Mouse (Mus musculus) G1E (cell line): Measurements from ENCODE around the gene Gm38655. TPM values are rescaled to one million over a fixed set of nuclear protein-coding genes. Genes with fewer than 3 reads are reported as not detected.
A peak's percentile ranks its signal among the peaks of the same experiment; 100 is the strongest.

ENCODE experiments used
- ATAC-seq: 2 replicates; pipeline ENCODE4 v1.8.0; 2016; ENCODE audit warnings: mild to moderate bottlenecking; ENCODE audit not compliant: insufficient number of reproducible peaks, poor library complexity, low FRiP score, severe bottlenecking; ENCODE audit errors: extremely low read depth
- DNase-seq: peaks from one replicate; pipeline ENCODE4 v3.0.0; 2012; ENCODE audit warnings: low spot score
- H3K27me3 ChIP-seq: 2 replicates; pipeline ENCODE4 v1.6.1; 2012; ENCODE audit warnings: mild to moderate bottlenecking, low read length, inconsistent platforms; ENCODE audit not compliant: insufficient read depth
- H3K36me3 ChIP-seq: replicated peaks from 2 replicates; pipeline ENCODE3; 2012; ENCODE audit warnings: mild to moderate bottlenecking, inconsistent platforms
- H3K4me1 ChIP-seq: 2 replicates; pipeline ENCODE4 v1.6.1; 2012; ENCODE audit warnings: low read depth, low read length, inconsistent platforms, mixed read lengths; ENCODE audit not compliant: insufficient read depth
- H3K4me3 ChIP-seq: 2 replicates; pipeline ENCODE4 v1.5.1; 2012; ENCODE audit warnings: low read depth, mild to moderate bottlenecking, inconsistent platforms, low read length, moderate library complexity, mixed read lengths
- H3K9me3 ChIP-seq: replicated peaks from 2 replicates; pipeline ENCODE4 v1.6.1; 2012; ENCODE audit warnings: inconsistent platforms
- CTCF ChIP-seq: IDR thresholded peaks from 2 replicates; pipeline ENCODE4 v1.5.1; 2012; ENCODE audit warnings: low read depth, low read length, inconsistent platforms, mixed read lengths
- GATA1 ChIP-seq: IDR thresholded peaks from 2 replicates; pipeline ENCODE4 v1.6.1; 2012; ENCODE audit warnings: borderline replicate concordance, low read length, inconsistent platforms, mixed read lengths
- GATA2 ChIP-seq: IDR thresholded peaks from 2 replicates; pipeline ENCODE4 v1.6.1; 2012; ENCODE audit warnings: low read depth, low read length, inconsistent platforms, borderline replicate concordance
- POLR2AphosphoS5 ChIP-seq: IDR thresholded peaks from 2 replicates; pipeline ENCODE4 v1.6.1; 2012; ENCODE audit warnings: low read depth, low read length, inconsistent platforms; ENCODE audit not compliant: insufficient replicate concordance
- TAL1 ChIP-seq: conservative IDR thresholded peaks from 2 replicates; pipeline ENCODE4 v1.6.1; 2012; ENCODE audit warnings: low read depth, low read length, inconsistent platforms, mixed read lengths
- polyA plus RNA-seq: library from polyadenylated mRNA; stranded (reverse); fragments of >175 nt; gene quantifications from 2 replicates; pipeline ENCODE4 v1.2.3, GENCODE M21; 2012
- total RNA-seq, 2 experiments: library from RNA; stranded (forward) in 1 of 2; stranded (reverse) in 1 of 2; fragments of 200-1000 nt in 1 of 2; fragments of >200 nt in 1 of 2; fragmentation: Nextera tagmentation in 1 of 2; gene quantifications; 2 replicates each; pipeline ENCODE4 v1.2.3; 2014 to 2017

The Gm38655 gene
- total and polyA plus RNA-seq, 3 experiments: 0.05 TPM; not detected in 2

DNA sequence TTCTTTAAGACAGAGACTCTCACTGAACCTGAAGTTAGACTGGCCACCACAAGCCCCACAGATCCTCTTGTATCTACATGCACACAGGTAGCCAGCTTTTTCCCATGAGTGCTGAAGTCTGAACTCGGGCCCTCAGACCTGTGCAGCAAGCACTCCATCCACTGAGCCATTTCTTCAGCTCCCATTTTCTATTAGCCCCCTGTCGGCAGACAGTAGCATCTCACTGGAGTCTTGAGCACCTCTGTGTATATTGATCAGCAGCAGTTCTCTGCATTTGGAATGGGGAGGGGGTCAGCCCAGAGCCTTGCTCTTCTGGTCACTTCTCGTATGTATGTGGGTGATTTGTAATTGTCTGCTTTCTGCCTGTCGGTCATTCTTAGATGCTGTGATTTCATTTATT, 35.3 kb downstream of the Gm38655 start:
- no peak overlapping the region for H3K4me3 ChIP-seq

DNA sequence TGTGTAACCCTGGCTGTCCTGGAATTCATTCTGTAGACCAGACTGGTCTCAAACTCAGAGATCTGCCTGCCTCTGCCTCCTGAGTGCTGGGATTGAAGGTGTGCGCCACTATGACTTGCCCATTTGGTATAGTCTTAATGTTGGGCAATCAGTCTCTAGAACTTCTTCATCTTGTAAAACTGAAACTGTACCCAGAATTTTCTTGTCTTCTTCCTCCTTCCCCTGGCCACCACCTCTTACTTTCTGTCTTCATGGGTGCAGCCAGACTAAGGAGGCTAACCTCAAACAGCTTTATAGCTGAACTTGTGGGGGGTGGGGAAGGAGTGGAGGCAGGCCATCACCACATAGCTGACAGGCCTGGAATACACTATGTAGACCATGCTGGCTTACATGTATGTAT, 36.5 kb downstream of the Gm38655 start:
- Histone ChIP-seq H3K27me3 (no peaks in the 10 kb centered on the region), H3K4me3 (no peak overlapping the region), H3K36me3 (peaks cover 78% of the 10 kb centered on the region), H3K4me1 (peaks cover 50% of the 10 kb centered on the region), H3K9me3 (no peaks in the 10 kb centered on the region)
- no peak for DNase-seq
- TF ChIP-seq TAL1 (no peak), GATA2 (no peak), POLR2AphosphoS5 (no peak), GATA1 (no peak), CTCF (no peak)
- no peak for ATAC-seq

More for the DNA sequence above, 35.3 kb downstream of the Gm38655 start:
- DNase-seq (no peak), ATAC-seq (no peak)
- peaks cover 40% of the 10 kb centered on the region for H3K4me1 ChIP-seq
- no peaks in the 10 kb centered on the region for H3K27me3 ChIP-seq
- TF ChIP-seq CTCF: no peak
- H3K36me3 ChIP-seq: peaks cover 87% of the 10 kb centered on the region
- H3K9me3 ChIP-seq: no peaks in the 10 kb centered on the region

GRCm38 (mm10) chr17:25135622-25136021, 39.6 kb downstream of the Gm38655 start:
- no peak for DNase-seq
- TF ChIP-seq CTCF (no peak), POLR2AphosphoS5 (no peak), GATA1 (no peak), GATA2 (no peak), TAL1 (no peak)
- Histone ChIP-seq H3K4me3 (no peak overlapping the region), H3K9me3 (no peaks in the 10 kb centered on the region), H3K27me3 (no peaks in the 10 kb centered on the region), H3K4me1 (peaks cover 47% of the 10 kb centered on the region), H3K36me3 (peaks cover 50% of the 10 kb centered on the region)
- no peak for ATAC-seq

DNA sequence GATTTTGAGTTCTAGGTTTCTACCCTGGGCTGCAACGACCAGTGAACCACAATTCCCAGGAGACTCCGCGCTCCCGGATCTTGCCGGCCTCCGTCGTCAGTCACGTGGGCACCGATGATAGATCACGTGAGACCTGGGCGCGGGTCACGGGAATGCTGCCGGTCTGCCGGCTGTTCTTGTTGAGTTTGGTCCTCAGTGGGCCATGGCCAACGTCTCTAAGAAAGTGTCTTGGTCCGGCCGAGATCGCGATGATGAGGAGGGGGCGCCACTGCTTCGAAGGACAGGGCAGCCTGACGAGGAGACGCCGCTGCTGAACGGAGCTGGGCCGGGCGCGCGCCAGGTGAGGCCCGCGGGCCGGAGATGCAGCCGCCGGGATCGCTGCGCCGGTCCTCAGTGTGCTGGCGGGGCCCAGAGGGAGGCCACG, 42.0 kb downstream of the Gm38655 start, which contains the start of gene Clcn7:
TSS of gene Clcn7 (plus strand) at position 117 of the 424 bp plus-strand sequence.
- Histone ChIP-seq H3K9me3 (no peaks in the 10 kb centered on the region), H3K36me3 (peaks cover 30% of the 10 kb centered on the region), H3K27me3 (no peaks in the 10 kb centered on the region; the same call in 1 of the 2 replicates), H3K4me3 (peak within 1 kb of the TSS; percentile 95), H3K4me1 (peaks cover 39% of the 10 kb centered on the region)
- ATAC-seq (peak; percentile 70), DNase-seq (peak; percentile 92)
- TF ChIP-seq POLR2AphosphoS5: no peak
- TF ChIP-seq TAL1: no peak
- TF ChIP-seq GATA2: no peak
- no peak for TF ChIP-seq GATA1
- TF ChIP-seq CTCF: no peak

GRCm38 (mm10) chr17:25130060-25130459, 45.2 kb downstream of the Gm38655 start:
- no peak for TF ChIP-seq GATA1
- TF ChIP-seq GATA2: no peak
- TF ChIP-seq POLR2AphosphoS5: no peak
- no peak for TF ChIP-seq CTCF
- TF ChIP-seq TAL1: no peak
- Histone ChIP-seq H3K4me3 (no peak overlapping the region), H3K27me3 (no peaks in the 10 kb centered on the region; the same call in 1 of the 2 replicates), H3K4me1 (peaks cover 23% of the 10 kb centered on the region), H3K36me3 (peaks cover 2% of the 10 kb centered on the region), H3K9me3 (no peaks in the 10 kb centered on the region)
- DNase-seq (no peak), ATAC-seq (no peak)

DNA sequence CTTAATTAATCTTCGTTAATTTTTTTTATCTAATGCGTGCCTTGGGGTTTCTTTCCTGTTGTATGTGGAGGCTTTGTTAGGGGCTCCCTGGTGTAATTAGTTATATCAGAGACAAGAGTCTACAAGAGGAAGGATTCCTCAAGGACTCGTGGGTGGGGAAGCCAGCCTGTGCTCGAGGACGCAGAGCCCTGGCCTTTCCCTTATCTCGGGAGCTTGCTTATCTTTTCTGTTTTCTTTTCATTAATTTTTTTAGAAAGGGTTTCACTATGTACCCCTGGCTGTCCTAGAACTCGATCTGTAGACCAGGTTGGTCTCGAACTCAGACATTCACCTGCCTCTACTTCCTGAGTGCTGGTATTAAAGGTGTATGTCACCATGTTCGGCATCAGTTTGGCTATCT, 47.6 kb downstream of the Gm38655 start:
- no peak overlapping the region for H3K4me3 ChIP-seq
- no peaks in the 10 kb centered on the region for H3K9me3 ChIP-seq
- peaks cover 13% of the 10 kb centered on the region for H3K4me1 ChIP-seq
- peaks cover 13% of the 10 kb centered on the region for H3K27me3 ChIP-seq
- no peak for ATAC-seq
- TF ChIP-seq POLR2AphosphoS5 (no peak), GATA1 (no peak), GATA2 (no peak), CTCF (no peak)
- H3K36me3 ChIP-seq: no peaks in the 10 kb centered on the region
- no peak for DNase-seq
